ENCODE assay signal across 8 mouse cellular contexts in the genomic region with DNA sequence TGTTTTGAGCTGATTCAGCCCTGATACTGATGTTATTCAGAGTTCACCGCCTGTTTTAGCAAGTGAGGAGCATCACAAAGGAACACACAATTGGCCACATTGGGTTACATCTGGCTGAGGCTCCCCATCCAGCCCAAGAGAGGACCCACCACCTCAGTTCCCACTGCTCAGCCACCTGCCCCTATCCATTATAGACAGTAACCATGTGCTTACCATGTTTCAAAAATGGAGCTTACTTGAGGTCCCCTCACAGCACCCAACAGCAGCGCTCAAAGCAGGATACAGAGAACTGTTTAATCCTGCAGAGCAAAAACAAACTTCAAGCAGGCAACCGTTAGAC. TPM values are rescaled to one million over a fixed set of nuclear protein-coding genes. Genes with fewer than 3 reads are reported as not detected.
DNase-seq lines count a peak whose midpoint lies in the region; ATAC-seq and TF ChIP-seq lines count a peak whose summit lies in the region.
"Not testable (repeated sequence)": the region's sequence is repeated elsewhere in the genome, so short reads cannot be mapped to it uniquely, and the experiment has no call there.

No protein-coding gene starts in this region.

- not testable (repeated sequence) for H3K27ac ChIP-seq in cortical plate, adult 2 months (ENCODE audit: insufficient read depth, low read length); forebrain, embryonic 14.5 days (ENCODE audit: low read depth, low read length); kidney, adult 2 months (ENCODE audit: insufficient read depth, low read depth, low read length); neural tube, embryonic 11.5 days (ENCODE audit: low read depth, low read length)
- peak overlapping the region; percentile 95 for H3K27ac ChIP-seq in heart, postnatal 0 days (ENCODE audit: low read depth)
- H3K27ac ChIP-seq in liver, adult 2 months (replicated peaks; ENCODE audit: insufficient read depth, low read depth, low read length): peak overlapping the region; percentile 71
- H3K27ac ChIP-seq in thymus, adult 2 months (ENCODE audit: control insufficient read depth, insufficient read depth, low read length): peak overlapping the region; percentile 91

- not testable (repeated sequence) for TF ChIP-seq POLR2A in cortical plate, adult 2 months (IDR thresholded peaks at IDR 0.05; ENCODE audit: extremely low read depth, insufficient read depth, low read length); kidney, adult 2 months (IDR thresholded peaks at IDR 0.05; ENCODE audit: low read depth, low read length); liver, adult 2 months (IDR thresholded peaks at IDR 0.05; ENCODE audit: extremely low read depth, insufficient read depth, low read length); thymus, adult 2 months (IDR thresholded peaks at IDR 0.05; ENCODE audit: control insufficient read depth, extremely low read depth, insufficient read depth, low read length, poor library complexity)

- H3K9ac ChIP-seq in forebrain, embryonic 14.5 days (ENCODE audit: low read length): 0 out of 2 replicates have a peak overlapping the region, but pooled peaks have one; percentile 48
- H3K9ac ChIP-seq in heart, postnatal 0 days (replicated peaks; ENCODE audit: low read depth, low read length): peak overlapping the region; percentile 52; the same call in 1 of the 2 replicates
- peak overlapping the region; percentile 78 for H3K9ac ChIP-seq in liver, adult 2 months (ENCODE audit: low read depth, low read length)
- peak overlapping the region; percentile 60; the same call in 1 of the 2 replicates for H3K9ac ChIP-seq in neural tube, embryonic 11.5 days (ENCODE audit: low read length)

- not testable (repeated sequence) for H3K36me3 ChIP-seq in forebrain, embryonic 14.5 days (ENCODE audit: control insufficient read depth, insufficient read depth, low read length); heart, postnatal 0 days (replicated peaks; ENCODE audit: control insufficient read depth, insufficient read depth, low read length); kidney, adult 2 months (ENCODE audit: control insufficient read depth, insufficient read depth, low read length); liver, adult 2 months (ENCODE audit: control insufficient read depth, insufficient read depth, low read length); neural tube, embryonic 11.5 days (ENCODE audit: control insufficient read depth, insufficient read depth, low read length); thymus, adult 2 months (ENCODE audit: control insufficient read depth, insufficient read depth, low read length)

- TF ChIP-seq EP300 in heart, postnatal 0 days (IDR thresholded peaks at IDR 0.05; ENCODE audit: low read depth): not testable (repeated sequence)

- WGBS in forebrain, embryonic 14.5 days: 1% methylated on average over 3 of the region's 3 CpGs
- 1% methylated on average over 3 of the region's 3 CpGs for WGBS in heart, postnatal 0 days
- under 1% methylated on average over 3 of the region's 3 CpGs for WGBS in kidney, adult 2 months
- WGBS in liver, adult 2 months: 0% methylated on average over 3 of the region's 3 CpGs
- 1% methylated on average over 3 of the region's 3 CpGs for WGBS in neural tube, embryonic 11.5 days
- 0% methylated on average over 3 of the region's 3 CpGs for WGBS in thymus, adult 2 months

- not testable (repeated sequence) for H3K4me1 ChIP-seq in cortical plate, adult 2 months (ENCODE audit: control insufficient read depth, insufficient read depth, low read length); forebrain, embryonic 14.5 days (ENCODE audit: control insufficient read depth, insufficient read depth, low read length); heart, postnatal 0 days (ENCODE audit: control insufficient read depth, insufficient read depth); kidney, adult 2 months (ENCODE audit: control insufficient read depth, insufficient read depth, low read length); liver, adult 2 months (ENCODE audit: control insufficient read depth, insufficient read depth, low read length); neural tube, embryonic 11.5 days (ENCODE audit: control insufficient read depth, insufficient read depth, low read length)
- peaks cover 10% of the 10 kb centered on the region for H3K4me1 ChIP-seq in thymus, adult 2 months (replicated peaks; ENCODE audit: control insufficient read depth, insufficient read depth, low read length)

- not testable (repeated sequence) for H3K79me2 ChIP-seq in liver, adult 2 months (ENCODE audit: control insufficient read depth, insufficient read depth, low read length)

- not testable (repeated sequence) for ATAC-seq in forebrain, embryonic 14.5 days; heart, postnatal 0 days (ENCODE audit: insufficient read depth, low read depth)
- peak; percentile 58; the same call in 1 of the 2 replicates for ATAC-seq in neural tube, embryonic 11.5 days (ENCODE audit: insufficient read depth, low FRiP score, low TSS enrichment)

- H3K4me3 ChIP-seq in cortical plate, adult 2 months (ENCODE audit: insufficient read depth, low read length): peak overlapping the region; percentile 43
- peak overlapping the region; percentile 35 for H3K4me3 ChIP-seq in forebrain, embryonic 14.5 days (ENCODE audit: low read depth, low read length)
- peak overlapping the region; percentile 54 for H3K4me3 ChIP-seq in heart, postnatal 0 days (ENCODE audit: low read depth, low read length)
- peak overlapping the region; percentile 57 for H3K4me3 ChIP-seq in kidney, adult 2 months (ENCODE audit: insufficient read depth, low read depth, low read length)
- peak overlapping the region; percentile 54 for H3K4me3 ChIP-seq in liver, adult 2 months (ENCODE audit: insufficient read depth, low read depth, low read length)
- peak overlapping the region; percentile 37 for H3K4me3 ChIP-seq in neural tube, embryonic 11.5 days (ENCODE audit: low read depth, low read length)
- H3K4me3 ChIP-seq in thymus, adult 2 months (ENCODE audit: control insufficient read depth, insufficient read depth, low read length): peak overlapping the region; percentile 96

- DNase-seq in forebrain, embryonic 14.5 days (ENCODE audit: low spot score); heart, postnatal 0 days (ENCODE audit: low spot score); kidney, adult 2 months; liver, adult 2 months (ENCODE audit: extremely low read depth, low read depth, low spot score); neural tube, embryonic 11.5 days (ENCODE audit: low spot score); thymus, adult 2 months: not testable (repeated sequence)
- DNase-seq in lung, postnatal 10 days: peak; percentile 2

- not testable (repeated sequence) for H3K9me3 ChIP-seq in forebrain, embryonic 14.5 days (replicated peaks; ENCODE audit: control insufficient read depth, low read length); heart, postnatal 0 days (replicated peaks; ENCODE audit: control insufficient read depth, low read length); neural tube, embryonic 11.5 days (ENCODE audit: control insufficient read depth, low read length)

- H3K27me3 ChIP-seq in forebrain, embryonic 14.5 days (replicated peaks; ENCODE audit: control insufficient read depth, insufficient read depth, low read length); heart, postnatal 0 days (ENCODE audit: control insufficient read depth, insufficient read depth, low read length); kidney, adult 2 months (replicated peaks; ENCODE audit: control insufficient read depth, insufficient read depth, low read length); liver, adult 2 months (ENCODE audit: control insufficient read depth, insufficient read depth, low read length); neural tube, embryonic 11.5 days (ENCODE audit: control insufficient read depth, insufficient read depth, low read length); thymus, adult 2 months (ENCODE audit: control insufficient read depth, insufficient read depth, low read length): not testable (repeated sequence)

- not testable (repeated sequence) for TF ChIP-seq CTCF in cortical plate, adult 2 months (IDR thresholded peaks at IDR 0.05; ENCODE audit: extremely low read depth, insufficient read depth, low read length); heart, postnatal 0 days (IDR thresholded peaks at IDR 0.05; ENCODE audit: low read depth); kidney, adult 2 months (conservative IDR thresholded peaks at IDR 0.05; ENCODE audit: insufficient read depth, insufficient read length, low read depth, low read length); liver, adult 2 months (IDR thresholded peaks at IDR 0.05; ENCODE audit: low read depth, low read length); thymus, adult 2 months (IDR thresholded peaks at IDR 0.05; ENCODE audit: borderline replicate concordance, control insufficient read depth, extremely low read depth, insufficient read depth, low read length, poor library complexity)

- H3K4me2 ChIP-seq in forebrain, embryonic 14.5 days (ENCODE audit: low read length): peak overlapping the region; percentile 52
- H3K4me2 ChIP-seq in heart, postnatal 0 days (ENCODE audit: low read depth, low read length): peak overlapping the region; percentile 63
- H3K4me2 ChIP-seq in neural tube, embryonic 11.5 days (ENCODE audit: low read depth): peak overlapping the region; percentile 60

RNA-seq across cellular contexts. Expression of gene Zfp825, which starts 28.3 kb away (rescaled TPM):
- polyA plus RNA-seq in cortical plate, adult 2 months (2012; rRNA removed): 7.1 and 8.3 TPM in 2 replicates
- 15.2 and 18.0 TPM in 2 replicates for polyA plus RNA-seq in forebrain, embryonic 14.5 days (2014; fragmentation: Nextera tagmentation; extraction: Ambion mirVana)
- total RNA-seq in heart, postnatal 0 days (2014; rRNA removed; ENCODE audit: low replicate concordance): 2.5 and 7.5 TPM in 2 replicates
- 12.2 and 14.3 TPM in 2 replicates for polyA plus RNA-seq in heart, postnatal 0 days (2015; fragmentation: Nextera tagmentation; extraction: Ambion mirVana)
- polyA plus RNA-seq in kidney, adult 2 months (2012; rRNA removed): 1.2 and 1.7 TPM in 2 replicates
- 11.8 and 19.3 TPM in 2 replicates for total RNA-seq in liver, adult 2 months (2014; rRNA removed)
- polyA plus RNA-seq in liver, adult 2 months (2012; rRNA removed): 2.2 and 2.8 TPM in 2 replicates
- 18.5 and 22.6 TPM in 2 replicates for polyA plus RNA-seq in neural tube, embryonic 11.5 days (2014; fragmentation: Nextera tagmentation; extraction: Ambion mirVana)
- polyA plus RNA-seq in thymus, adult 2 months (2012; rRNA removed): 0.98 and 1.1 TPM in 2 replicates

Comparison
In these comparisons a context has a peak if more than half of its experiments do, and no peak if none do; other contexts are left out.
1. H3K4me3 ChIP-seq: peak in every context shown above with its lines; median percentile 96 in thymus, adult 2 months; 57 in kidney, adult 2 months; 54 in heart, postnatal 0 days; 54 in liver, adult 2 months; 43 in cortical plate, adult 2 months; 37 in neural tube, embryonic 11.5 days; 35 in forebrain, embryonic 14.5 days.